Mouse (Mus musculus): ENCODE measurements at regions not wholly inside any gene's neighbourhood (a gene's known extent, or its start where the extent isn't known, plus 50 kb on each side); places are given as distances from the start of the nearest gene placed in this dataset.

DNA sequence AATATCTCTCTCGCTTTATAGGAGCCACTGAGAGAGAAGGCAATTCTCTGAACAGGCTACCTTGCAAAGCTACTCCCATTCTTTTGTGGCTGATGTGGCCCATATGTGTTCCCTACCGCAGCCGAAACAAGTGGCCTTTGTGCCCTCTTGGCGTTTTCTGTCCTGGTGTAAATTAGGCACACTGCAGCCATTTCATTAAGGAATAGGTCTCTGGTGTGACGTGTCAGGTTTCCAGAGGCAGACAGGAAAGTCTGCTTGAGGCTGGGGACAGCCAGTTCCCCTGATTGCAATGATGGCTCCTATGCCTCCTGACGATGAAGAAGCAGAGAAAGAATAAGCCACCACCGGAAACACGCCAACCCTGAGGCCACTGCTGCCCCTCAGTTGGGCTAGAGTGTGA is 59.3 kb upstream of the Bcor start:
- no peak for DNase-seq

DNA sequence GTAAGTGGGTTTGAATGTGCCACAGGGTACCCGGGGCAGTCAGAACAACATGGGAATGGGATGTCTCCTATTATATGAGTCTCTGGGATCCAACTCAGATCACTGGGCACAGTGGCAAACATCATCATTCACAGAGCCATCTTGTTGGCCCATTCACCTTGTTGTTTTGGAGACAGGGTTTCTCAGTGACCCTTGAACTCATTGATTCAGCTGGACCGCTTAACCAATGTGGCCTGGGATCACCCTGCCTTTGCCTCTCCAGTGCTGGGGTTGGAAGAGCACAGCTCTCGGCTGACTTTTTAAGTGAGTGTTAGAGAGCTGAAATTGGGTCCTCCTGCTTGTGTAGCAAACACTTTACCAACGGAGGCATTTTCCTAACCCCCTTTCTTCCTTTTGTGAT is 64.2 kb upstream of the Bcor start:
- no peak for DNase-seq

DNA sequence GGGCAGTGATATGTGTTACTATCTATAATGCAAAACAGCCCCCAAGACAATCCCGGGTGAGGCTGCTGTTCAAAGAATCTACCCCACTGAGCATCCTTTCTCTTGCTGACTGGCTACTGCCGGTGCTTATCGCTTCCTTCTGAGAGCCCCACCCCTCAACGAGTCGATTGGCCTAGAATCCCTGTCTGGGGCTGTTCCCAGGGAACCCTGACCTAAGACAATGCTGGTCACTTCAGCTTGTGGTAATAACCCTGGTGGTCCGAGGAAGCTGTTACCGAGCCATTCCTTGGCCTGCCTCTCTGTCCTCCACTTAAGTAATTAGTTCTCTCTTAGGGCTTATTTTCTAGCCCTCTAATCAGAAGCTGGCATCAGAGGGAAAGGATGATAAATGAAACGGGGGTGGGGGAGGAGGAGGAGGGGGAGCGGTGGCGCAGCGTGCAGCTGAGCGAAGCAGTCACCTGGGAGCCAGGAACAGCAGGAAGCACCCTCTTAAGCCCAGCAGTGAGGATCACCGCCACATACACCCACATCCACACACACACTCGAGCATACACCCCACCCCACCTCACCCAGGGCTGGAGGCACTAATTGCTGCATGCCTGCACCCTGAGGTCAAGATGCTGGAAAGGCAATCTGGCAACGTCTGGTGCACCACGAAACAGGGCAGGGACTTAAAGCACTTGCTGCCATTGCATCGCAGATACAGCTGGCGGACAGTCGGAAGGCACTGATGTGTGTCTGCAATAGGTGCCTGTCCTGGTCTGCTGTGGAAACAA is 65.1 kb upstream of the Bcor start:
- no peak for DNase-seq

DNA sequence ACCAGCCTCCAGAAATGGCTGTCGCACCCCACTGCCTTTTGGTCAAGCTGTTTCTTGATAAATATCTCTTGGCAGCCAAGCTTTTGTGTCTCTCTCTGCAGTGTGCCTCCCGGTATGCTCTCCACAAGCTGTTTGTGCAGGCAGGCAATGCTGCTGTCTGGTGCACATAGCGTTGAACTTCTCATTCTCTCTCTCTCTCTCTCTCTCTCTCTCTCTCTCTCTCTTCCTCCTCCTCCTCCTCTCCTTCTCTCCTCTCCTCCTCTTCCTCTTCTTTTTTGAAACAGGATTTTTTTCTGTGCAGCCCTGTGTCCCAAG is 65.7 kb upstream of the Bcor start:
- DNase-seq = no peak

DNA sequence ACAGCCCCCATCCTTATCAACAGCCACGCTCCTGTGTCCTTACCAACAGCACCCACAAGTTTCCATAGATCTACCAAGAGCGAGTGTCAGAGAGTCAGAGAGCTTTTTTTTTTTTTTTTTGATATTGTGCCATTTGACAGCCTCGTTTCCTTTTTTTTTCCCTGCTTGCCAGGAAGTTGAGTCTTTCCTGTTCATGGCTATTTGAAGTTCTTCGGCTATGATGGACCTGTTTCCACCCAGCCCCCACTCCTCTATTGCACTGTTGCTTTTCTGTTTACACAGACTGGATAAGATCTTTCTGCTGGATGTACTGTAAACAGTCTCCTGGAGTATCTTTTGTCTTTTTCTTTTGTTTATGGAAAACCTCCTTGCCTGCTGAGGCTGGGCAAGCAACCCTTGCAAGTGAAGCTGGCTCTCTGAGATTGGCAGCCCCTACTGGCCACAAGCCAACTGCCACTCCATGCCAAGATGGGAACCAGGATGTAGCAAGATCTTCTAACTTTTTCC is 80.4 kb upstream of the Bcor start:
- peak; percentile 41 for DNase-seq

DNA sequence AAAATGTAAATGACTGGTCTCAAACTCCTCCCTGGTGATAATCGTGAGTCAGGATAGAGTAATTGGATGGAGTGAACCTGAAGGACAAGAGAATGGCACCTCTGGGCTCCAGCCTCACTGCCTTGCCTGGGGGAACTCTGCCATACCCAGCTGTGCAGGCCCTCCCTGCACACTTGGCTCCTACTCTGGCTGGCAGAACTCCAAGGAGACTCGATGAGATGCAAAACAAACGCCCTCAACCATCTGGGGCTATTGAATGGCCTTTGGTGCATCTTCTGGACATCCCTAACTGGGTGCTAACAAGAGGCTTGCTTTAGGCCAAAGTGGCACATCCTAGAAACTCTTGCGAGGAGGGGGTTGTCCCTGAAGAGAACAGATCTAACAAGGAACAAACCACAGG is 81.6 kb upstream of the Bcor start:
- no peak for DNase-seq

DNA sequence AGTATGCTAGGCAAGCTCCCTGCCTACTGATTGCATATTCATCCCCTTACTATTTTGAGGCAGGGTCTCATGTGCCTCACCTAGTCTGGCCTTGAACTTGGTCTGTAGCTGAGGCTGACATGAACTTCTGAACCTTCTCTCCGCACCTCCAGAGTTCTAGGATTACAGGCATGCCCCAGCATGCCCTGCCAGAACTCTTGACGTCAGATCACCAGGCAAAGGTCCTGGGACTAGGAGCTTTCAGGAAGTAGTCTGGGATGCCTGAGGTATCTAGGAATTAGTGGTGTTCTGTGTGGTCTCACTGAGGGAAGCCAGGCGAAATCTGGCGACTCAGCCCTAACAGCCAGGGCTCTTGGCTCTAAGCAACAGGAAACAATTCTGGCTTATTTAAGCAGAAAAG is 88.9 kb upstream of the Bcor start:
- DNase-seq = peak; percentile 26

DNA sequence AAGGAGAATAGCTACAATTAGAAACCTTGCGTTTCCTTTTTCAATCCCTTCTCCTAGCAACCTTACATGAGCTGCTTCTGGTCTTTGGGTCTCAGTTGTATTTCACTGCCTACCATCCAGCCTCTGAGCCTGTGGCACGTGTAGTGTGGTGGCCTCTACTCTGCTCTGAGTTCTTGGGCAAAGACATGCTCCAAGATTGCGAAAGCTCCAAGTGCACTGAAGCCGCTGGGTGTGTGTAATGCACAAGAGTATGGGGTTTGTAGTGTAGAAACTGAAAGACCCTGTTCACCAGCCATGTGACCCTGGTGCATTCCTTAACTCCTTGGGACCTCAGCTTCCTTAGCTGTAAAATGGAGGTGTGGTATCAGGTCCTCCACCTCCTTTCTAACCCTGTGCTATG is 89.8 kb upstream of the Bcor start:
- no peak for DNase-seq

DNA sequence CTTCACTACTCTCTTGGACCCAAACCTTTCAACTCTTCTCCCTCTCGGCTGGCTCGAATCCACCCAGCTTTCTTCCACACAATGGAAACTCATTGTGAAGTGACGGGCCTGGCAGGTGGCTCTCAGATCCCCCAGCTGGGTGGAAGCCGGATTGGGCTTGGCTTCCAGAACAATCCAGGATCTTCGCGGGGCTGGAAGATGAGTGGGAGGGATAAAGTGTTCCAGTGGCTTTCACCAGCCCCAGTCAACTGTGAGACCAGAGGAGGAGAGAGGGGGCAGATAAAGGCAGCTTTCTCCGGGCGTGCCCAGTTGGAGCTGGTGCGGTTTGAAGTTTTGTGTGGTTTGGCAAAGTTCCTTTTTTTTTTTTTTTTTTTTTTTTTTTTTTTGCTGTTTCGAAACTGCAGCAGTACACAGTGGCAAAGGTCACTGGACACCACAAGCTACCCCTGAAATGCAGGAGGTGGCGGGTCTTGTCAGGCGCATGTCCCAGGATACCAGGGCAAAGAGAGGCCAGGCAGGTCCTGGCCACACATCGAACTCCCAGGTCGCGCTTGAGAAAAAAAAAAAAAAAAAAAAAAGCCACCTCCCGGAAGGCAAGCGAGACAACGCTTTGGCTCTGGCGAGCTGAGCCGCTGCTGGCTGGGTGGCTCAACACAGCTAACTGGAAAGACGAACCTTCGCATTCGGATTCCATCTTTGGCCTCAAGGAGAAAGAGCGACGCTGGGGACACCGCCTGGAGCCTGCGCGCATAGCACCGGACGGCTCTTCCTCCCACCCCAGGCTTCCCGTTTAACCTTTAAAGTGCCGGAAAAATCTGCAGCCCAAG is 91.9 kb upstream of the Bcor start:
- peak; percentile 65 for DNase-seq

DNA sequence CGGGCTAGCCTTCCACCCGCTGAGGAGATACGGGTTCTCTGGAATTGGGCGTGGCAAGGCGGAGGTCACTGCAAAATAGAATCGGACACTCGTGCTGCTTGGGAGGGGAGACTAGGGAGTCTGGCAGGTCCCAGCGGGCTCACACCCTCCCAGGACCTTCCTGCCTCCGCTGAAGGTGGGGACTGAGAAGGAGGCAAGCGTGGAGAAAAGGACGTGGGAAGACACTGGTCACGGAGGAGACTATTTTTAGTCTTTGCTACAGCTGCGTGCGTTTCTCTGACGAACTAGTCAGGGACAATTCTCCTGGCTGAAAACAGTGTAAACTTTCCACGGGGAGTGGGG is 92.5 kb upstream of the Bcor start:
- no peak for DNase-seq

DNA sequence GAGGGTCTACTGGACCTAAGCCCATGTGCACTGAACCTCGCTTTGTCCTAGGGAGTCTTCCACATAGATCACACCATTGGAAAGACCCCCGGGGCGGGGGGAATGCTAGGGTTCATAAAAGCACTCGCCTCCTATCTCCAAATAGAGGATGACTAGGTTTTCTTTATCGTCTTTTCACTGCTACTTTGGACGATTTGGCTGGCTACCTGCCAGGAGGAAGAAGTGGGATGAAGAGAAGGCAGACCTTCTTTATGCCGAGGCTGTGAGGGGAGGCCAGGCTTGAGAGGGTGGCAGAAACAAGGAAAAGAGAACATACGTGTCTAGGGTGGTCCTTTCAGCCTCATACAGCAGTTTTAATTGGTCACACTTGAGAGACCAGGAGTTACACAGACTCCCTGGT is 96.6 kb upstream of the Bcor start:
- DNase-seq = no peak

DNA sequence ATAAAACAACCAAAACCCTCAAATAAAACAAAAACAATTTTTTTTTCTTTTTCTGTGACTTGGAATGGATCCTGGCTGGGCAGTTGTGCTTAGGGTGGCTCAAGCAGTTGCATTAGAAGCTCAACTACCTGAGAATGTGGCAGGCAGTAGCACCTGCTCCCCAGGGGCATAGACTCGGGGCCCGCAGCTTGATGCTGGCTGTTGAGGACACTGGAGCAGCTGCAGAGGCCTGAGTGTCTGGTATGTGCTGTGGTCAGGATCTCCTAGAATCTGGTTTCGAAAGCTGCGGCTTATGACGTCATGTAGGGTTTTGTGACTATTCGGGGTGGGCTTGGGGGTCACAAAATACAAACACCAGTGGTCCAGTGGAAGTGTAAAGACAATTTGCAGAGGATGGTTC is 103.7 kb upstream of the Bcor start:
- DNase-seq = no peak

DNA sequence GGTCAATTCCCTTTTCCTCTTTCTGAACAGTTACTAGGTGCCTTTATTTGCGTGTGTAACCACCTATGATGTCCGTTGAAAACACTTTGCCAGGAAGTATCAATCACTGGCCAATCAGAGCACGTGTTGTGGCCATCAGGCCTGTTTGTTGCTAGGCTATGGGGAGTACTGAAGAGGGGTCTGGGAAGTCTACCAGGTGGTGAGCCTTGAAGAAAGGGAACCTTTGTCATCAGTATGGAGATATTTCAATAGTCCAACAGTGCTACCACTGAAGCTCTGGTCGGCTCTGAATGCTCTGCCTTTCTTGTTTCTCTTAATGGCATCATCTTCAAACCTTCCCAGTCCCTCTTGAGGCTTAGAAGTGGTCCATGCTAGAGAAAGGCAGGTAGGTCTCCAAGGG is 124.6 kb upstream of the Bcor start:
- DNase-seq = no peak

DNA sequence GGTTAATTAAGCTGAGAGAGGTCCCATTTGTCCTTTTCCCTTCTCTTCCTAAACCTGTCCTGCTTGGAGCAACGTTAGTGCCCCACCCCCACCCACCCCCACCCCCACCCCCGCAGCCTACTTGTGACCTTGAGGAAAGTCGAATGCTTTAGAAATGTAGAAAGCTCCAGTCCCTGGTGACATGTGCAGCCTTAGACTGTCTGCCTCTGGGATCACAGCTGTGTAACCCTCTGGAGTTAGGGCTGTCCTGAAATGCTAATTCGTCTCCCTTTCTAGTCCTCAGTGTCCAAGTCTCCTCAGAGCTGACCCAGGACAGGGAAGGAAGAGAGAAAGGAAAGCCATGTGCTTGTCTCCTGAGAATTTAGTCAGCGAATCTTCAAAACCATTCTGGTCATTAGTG is 125.0 kb upstream of the Bcor start:
- no peak for DNase-seq

DNA sequence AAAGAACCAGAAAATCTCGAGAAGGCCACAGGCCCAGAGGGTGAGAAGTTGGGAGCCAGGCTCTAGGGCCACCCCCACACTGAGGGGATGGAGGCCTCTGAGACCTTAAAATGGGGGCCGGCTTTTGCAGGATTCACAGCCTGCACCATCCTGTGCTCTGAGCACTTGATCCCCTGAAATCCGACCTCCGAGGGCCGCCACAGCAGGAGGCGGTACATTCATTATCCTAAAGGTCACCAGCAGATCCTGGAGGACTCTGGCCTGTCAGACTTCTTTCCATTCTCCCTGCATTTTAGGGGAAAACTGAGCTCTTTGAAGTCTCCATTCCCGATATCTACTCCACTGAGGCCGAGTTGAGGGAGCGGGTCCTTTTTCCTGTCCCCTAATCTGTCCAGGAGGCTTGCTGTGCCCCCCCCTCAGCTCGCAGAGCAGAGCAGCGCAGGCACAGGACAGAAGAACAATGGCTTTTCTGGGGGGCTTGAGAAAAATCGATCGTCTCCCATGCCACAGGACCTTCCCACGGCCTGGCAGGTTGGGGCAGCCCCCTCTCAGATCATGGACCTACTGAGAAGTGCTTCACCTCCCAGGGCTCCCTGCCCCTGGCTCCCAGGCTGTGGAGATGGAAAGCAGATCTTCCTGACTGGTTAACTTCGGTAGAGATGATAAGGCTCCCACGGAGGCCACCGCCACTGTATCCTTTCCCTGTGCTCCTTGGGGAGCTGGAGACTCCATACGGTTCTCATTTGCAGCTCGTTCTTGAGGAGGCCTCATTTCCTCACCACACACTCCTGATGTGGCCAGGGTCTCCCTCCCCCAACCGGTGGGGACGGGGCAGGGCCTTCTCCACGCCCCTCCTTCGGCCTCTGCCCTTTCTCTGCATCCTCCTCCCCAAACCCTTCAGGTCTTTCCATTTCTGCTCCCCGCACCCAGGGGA is 126.1 kb upstream of the Bcor start:
- no peak for DNase-seq

DNA sequence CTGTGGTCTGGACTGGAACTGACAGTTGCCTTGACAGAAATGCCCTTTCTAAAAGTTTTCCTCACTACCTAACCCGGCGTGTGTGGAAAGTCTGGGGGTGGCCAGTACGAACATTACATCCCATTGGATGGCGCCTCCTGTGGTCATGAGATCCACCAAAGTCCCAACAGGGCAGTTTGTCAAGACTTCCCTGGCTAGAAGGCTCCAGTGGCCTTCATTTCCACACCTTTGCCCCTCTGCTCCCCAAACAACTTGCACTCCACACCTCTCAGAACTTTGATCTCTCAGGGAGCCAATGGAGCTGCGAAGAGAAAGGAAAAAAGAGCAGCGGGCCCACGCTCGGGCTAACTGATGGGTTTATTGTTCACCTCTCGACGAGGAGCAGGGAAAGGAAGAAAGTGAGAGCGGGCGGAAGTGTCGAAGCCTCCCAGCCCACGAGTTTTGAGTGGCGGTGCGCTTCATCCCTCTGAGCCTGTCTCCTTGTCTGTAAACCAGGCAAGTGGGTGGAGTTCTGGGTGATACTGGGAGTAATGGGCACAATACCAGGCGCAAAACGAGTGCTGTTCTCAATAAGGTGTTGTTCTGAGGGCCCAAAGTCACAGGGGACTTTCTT is 126.9 kb upstream of the Bcor start:
- DNase-seq = peak; percentile 16

DNA sequence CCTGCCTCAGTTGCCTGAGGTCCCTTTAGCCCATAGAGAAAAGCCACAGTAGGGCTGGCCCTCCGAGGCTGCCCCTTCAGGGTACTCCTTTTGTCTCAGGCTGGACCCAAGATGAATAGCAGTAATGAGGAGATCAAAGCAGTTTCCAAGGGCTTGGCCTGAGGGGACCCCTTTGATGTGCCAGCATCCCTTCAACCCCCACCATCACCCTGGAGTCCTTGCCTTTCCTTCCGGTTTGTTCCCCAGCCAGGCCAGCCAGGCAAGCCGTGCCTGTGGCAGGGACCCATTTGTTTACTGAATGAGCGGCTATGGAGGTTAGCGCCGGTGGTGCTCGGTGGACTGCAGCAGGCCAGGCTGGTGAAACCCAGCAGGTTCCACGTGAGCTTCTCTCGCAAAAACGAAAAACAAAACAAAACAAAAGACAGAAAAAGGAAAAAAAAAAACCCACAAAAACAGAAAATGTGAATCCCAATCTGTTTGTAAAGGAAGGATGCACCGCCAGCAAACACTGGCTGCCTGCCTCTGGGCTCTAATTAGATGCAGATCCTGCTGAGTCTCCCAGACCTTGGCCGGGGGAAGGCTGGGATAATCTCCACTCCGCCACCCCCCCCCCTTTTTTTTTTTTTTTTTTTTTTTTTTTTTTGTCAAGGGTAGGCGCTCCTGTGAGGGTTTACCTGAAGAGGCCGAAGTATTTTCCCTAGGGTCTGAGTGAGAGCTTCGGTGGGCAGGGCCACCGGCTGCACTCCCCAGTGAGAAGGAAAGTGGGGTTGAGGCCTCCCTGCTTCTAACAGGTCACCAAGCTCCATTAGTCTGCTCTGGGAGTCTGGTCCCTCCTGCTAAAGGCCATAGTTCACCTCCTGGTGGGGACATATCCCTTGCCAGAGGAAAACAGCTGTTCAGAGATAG is 127.8 kb upstream of the Bcor start:
- DNase-seq = no peak

DNA sequence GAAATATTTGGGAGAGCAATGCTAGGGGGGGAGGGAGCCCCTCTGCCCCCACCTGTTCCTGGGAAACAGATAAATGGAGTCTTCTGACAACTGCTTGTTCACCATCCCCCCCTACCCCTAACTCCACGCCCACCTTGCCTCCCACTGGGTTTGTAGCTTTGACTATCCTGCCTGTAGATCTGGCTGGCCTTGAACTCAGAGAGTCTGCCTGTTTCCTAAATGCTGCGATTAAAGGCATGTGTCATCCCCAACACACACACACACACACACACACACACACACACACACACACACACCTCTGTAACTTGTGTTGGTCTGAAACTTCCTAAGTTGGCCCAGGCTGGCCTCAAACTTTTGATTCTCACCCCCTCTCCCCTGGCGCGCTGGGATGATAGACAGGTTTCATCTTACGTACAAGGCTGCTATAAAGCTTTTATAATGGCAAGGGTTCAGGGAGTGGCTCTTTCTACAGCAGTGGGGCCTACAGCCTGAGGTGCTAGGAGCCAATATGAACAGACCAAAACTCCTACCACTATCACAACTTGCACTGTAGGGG is 128.5 kb upstream of the Bcor start:
- no peak for DNase-seq

DNA sequence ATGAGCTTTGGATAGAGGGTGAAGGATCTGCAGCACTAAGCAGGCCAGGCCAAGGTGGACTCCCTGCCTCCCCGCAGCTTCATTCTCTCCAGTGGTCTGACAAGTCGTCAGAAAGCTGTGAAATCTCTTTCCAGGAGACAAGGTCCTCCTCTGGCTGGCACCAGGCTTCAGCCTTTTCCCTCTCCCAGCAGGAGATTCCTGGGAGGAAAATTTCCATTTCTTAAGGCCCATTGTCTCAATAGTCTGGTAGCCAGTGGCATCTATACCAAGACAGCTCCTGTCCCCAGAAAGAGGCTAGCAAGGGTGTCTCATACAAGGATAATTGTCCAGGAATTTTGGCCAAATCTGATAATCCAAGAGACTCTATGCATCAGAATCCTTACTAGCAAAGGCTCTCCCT is 133.0 kb upstream of the Bcor start:
- no peak for DNase-seq

DNA sequence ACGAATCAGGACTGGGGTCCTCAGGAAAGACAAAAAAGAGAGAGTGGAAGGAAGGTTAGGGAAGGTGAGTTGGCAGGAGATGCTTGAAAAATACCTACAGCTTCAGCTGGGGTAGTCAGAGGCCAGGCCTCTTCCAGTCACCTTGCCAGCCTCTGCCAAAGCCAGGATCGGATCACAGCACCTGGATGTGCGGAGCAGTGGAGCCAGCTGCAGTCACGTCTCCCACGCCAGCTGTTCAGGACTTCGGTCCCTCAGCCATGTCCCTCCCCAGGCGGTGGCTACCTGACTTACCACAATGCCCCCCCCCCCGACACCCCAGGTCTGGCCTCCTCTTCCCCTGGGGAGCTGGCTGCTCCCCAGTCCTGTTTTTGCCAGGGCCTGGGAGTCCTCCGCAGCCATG is 134.3 kb upstream of the Bcor start:
- DNase-seq = no peak

DNA sequence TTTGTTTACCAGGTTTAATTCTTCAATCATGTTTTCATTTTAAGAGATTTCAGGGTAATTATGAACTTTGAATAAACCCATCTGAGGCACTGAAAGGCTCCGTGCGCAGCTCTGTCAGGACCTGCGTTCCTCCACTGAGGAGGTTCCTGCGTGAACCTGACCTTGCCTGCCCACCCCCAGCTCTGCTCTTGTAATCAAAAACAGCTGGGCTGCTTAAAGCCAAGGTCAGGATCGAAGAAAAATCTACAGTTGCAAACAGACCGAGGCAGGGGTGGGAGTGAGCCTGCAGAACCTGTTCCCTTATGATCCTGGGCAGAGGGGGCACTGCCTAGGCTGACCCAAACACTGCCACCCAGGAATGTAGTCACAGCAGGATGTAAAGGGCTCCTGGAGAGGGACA is 134.8 kb upstream of the Bcor start:
- no peak for DNase-seq
